Mouse (Mus musculus) forebrain, embryonic 12.5 days (tissue): ENCODE data around the gene Dctn3. TPM values are rescaled to one million over a fixed set of nuclear protein-coding genes. Genes with fewer than 3 reads are reported as not detected.

Experiments used
- ATAC-seq: fragments of 200-750 bp; cut with Nextera tagmentation; 2 replicates; pipeline ENCODE4 v1.8.0; 2017; ENCODE audit warnings: moderate TSS enrichment; ENCODE audit not compliant: low FRiP score
- H3K27ac ChIP-seq: fragments of 300-500 bp; sonication (generic); 2 replicates; pipeline ENCODE4 v1.5.1; 2016; ENCODE audit warnings: mild to moderate bottlenecking
- H3K27me3 ChIP-seq: fragments of 300-500 bp; sonication (generic); 2 replicates; pipeline ENCODE4 v1.6.1; 2016; ENCODE audit warnings: mild to moderate bottlenecking
- H3K36me3 ChIP-seq: fragments of 300-500 bp; sonication (generic); replicated peaks from 2 replicates; pipeline ENCODE4 v1.6.1; 2016; ENCODE audit warnings: mild to moderate bottlenecking
- H3K4me1 ChIP-seq: fragments of 300-500 bp; sonication (generic); 2 replicates; pipeline ENCODE4 v1.6.1; 2016
- H3K4me2 ChIP-seq: fragments of 300-500 bp; sonication (generic); 2 replicates; pipeline ENCODE4 v1.6.1; 2016; ENCODE audit warnings: mild to moderate bottlenecking, moderate library complexity
- H3K4me3 ChIP-seq: fragments of 300-500 bp; sonication (generic); replicated peaks from 2 replicates; pipeline ENCODE4 v1.5.1; 2016; ENCODE audit warnings: mild to moderate bottlenecking
- H3K9ac ChIP-seq: fragments of 300-500 bp; sonication (generic); 2 replicates; pipeline ENCODE4 v1.6.1; 2016; ENCODE audit warnings: mild to moderate bottlenecking
- H3K9me3 ChIP-seq: fragments of 300-500 bp; sonication (generic); 2 replicates; pipeline ENCODE4 v1.6.1; 2016
- WGBS: fragments of 180-500 bp; shearing (Covaris S2); methylation state at CpG from one replicate; pipeline ENCODE4 v1.1.7; 2016; 5-methylcytosine and 5-hydroxymethylcytosine counted together
- polyA plus RNA-seq: library from polyadenylated mRNA; unstranded; fragments of >200 nt; fragmentation: Nextera tagmentation; extraction: Ambion mirVana; gene quantifications from 2 replicates; pipeline ENCODE4 v1.2.1, GENCODE M21; 2016

The Dctn3 gene
- polyA plus RNA-seq, 1 experiment from 2014 or later = 179 TPM

DNA sequence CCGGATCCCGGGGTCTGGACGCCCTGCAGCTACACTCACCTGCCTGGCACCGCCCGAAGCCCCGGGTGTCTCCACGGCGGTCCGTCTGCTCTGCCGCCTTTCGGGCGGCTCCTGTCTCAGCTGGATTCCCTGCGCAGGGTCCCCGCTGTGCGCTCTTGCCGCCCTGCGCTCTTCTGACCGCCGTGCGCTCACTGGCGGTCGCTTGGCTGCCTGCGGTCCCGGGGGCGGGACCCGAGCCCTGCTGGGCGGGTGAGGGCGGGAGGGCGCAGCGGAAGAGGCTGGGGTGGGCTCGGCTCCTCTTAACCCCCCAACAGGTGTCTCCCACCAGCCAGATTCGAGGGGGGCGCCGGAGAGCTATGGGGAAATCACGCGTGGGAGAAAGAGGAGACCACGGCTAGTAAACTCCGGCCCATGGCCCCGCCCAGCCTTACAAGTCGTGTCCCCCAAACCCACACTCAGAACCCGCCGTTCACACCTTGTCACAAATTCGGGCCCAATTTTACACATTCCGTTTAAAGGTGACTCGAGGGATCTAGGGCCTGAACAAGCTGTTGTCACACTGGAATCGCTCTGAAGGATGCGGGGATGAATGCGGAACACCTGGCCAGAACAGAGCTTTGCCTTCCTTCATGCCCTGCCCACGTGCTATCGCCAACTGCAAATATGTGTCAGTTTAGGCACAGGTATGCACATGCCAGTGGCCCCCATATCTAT, 8.2 kb upstream of the Dctn3 start, which contains the start of gene Arid3c:
Gene Arid3c (minus strand): TSS at position 91 of the 714 bp plus-strand sequence.
- Histone ChIP-seq H3K27ac (no peak within 1 kb of the TSS), H3K27me3 (peaks cover 75% of the 10 kb centered on the region)
- ATAC-seq = no peak

DNA sequence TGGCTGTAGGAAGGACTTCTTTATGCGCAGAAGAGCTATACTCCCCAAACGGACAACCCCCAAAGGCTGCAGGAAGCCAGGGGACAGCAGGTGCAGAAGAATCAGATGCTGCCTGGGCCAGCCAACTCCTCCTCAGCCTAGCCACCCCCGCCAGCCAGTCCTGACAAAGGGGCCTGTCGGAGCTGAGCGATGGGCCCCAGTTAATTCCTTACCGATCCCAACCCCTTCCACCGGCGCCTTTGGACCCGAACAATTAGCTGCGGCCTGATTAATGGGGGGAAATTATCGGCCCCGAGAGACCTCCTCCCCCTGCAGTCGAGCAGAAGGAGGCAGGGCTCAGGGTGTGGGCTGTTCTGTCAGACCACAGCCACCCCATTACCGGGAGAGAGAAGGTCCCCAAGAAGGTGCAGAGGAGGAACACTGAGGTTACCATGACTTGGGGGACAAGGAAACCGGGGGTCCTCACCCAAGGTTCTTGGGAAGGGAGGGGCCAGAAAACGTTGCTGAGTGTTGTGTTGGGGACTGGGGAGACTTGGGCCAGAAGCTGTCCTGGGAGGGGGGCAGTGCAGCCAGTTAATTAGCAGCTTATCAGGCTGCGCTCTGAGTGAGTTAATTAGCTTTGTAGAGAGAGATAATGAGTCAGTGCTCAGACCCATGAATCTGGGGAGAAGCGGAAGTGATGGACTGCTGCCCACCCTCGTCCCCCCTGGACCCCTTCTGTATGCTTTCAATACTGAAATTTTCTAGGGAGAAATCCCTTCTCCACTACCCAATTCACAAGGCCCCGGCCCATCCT, 4.1 kb upstream of the Dctn3 start:
- ATAC-seq = peak; percentile 41; the same call in 1 of the 2 replicates
- Histone ChIP-seq H3K27ac (peak overlapping the region; percentile 57), H3K4me3 (0 out of 2 replicates have a peak overlapping the region, but pooled peaks have one; percentile 3), H3K36me3 (no peaks in the 10 kb centered on the region), H3K9me3 (no peaks in the 10 kb centered on the region), H3K9ac (peak overlapping the region; percentile 29; the same call in 1 of the 2 replicates), H3K4me2 (peak overlapping the region; percentile 47), H3K4me1 (peaks cover 46% of the 10 kb centered on the region), H3K27me3 (peaks cover 81% of the 10 kb centered on the region)
- WGBS = 3% methylated on average over 20 of the region's 20 CpGs

More for the DNA sequence above, 8.2 kb upstream of the Dctn3 start, which contains the start of gene Arid3c:
- Histone ChIP-seq H3K36me3 (no peaks in the 10 kb centered on the region), H3K9ac (peak within 1 kb of the TSS; percentile 40; the same call in 1 of the 2 replicates), H3K4me3 (peak within 1 kb of the TSS; percentile 43), H3K9me3 (no peaks in the 10 kb centered on the region), H3K4me1 (peaks cover 26% of the 10 kb centered on the region), H3K4me2 (peak within 1 kb of the TSS; percentile 70)
- WGBS = 2% methylated on average over 50 of the region's 50 CpGs

- Histone ChIP-seq H3K9ac (no peak overlapping the region), H3K36me3 (peaks cover 55% of the 10 kb centered on the region), H3K4me3 (no peak overlapping the region), H3K9me3 (no peaks in the 10 kb centered on the region), H3K4me2 (no peak overlapping the region), H3K27me3 (no peaks in the 10 kb centered on the region), H3K4me1 (peaks cover 24% of the 10 kb centered on the region), H3K27ac (no peak overlapping the region)
- WGBS = 71% methylated on average over 6 of the region's 6 CpGs
- ATAC-seq = no peak
Measured at GRCm38 (mm10) chr4:41716834-41717233, 6.1 kb downstream of the Dctn3 start.

GRCm38 (mm10) chr4:41715596-41715995, 7.4 kb downstream of the Dctn3 start:
- Histone ChIP-seq H3K4me3 (no peak overlapping the region), H3K27ac (no peak overlapping the region), H3K4me2 (no peak overlapping the region), H3K27me3 (no peaks in the 10 kb centered on the region), H3K9me3 (no peaks in the 10 kb centered on the region), H3K4me1 (peaks cover 31% of the 10 kb centered on the region), H3K36me3 (peaks cover 56% of the 10 kb centered on the region), H3K9ac (no peak overlapping the region)
- WGBS = 72% methylated on average over 5 of the region's 5 CpGs
- ATAC-seq = no peak

DNA sequence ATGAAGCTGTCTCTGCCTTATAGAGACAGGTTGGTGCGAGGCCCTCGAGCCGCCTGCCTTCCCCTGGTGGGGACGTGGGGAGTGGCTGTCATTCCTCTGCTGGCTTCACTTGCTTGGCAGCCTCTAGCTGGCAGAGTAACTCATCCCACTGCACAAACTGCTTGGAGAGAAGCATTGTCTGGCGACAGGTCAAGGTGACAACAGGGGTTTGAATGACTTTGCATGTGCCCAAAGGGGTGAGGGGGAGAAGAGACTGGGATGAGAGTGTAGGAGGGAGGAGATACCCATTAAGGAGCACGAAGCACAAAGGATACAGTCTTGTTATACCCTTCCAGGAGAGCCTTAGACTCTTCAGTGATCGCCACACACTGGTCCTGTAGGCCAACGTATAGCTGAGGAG, 7.9 kb downstream of the Dctn3 start:
- H3K36me3 ChIP-seq = peaks cover 51% of the 10 kb centered on the region
- no peak overlapping the region for H3K9ac ChIP-seq
- H3K4me2 ChIP-seq = no peak overlapping the region
- ATAC-seq = no peak
- H3K9me3 ChIP-seq = no peaks in the 10 kb centered on the region
- no peak overlapping the region for H3K27ac ChIP-seq
- H3K27me3 ChIP-seq = no peaks in the 10 kb centered on the region
- no peak overlapping the region for H3K4me3 ChIP-seq
- H3K4me1 ChIP-seq = peaks cover 31% of the 10 kb centered on the region
- WGBS = 87% methylated on average over 8 of the region's 8 CpGs

- Histone ChIP-seq H3K27me3 (no peaks in the 10 kb centered on the region), H3K36me3 (peaks cover 43% of the 10 kb centered on the region), H3K4me3 (peak overlapping the region; percentile 82), H3K9ac (0 out of 2 replicates have a peak overlapping the region, but pooled peaks have one; percentile 36), H3K27ac (no peak overlapping the region), H3K4me1 (peaks cover 31% of the 10 kb centered on the region), H3K9me3 (no peaks in the 10 kb centered on the region), H3K4me2 (peak overlapping the region; percentile 91)
- 21% methylated on average over 8 of the region's 8 CpGs for WGBS
- ATAC-seq = no peak
Measured at GRCm38 (mm10) chr4:41714276-41714675, 8.7 kb downstream of the Dctn3 start.

DNA sequence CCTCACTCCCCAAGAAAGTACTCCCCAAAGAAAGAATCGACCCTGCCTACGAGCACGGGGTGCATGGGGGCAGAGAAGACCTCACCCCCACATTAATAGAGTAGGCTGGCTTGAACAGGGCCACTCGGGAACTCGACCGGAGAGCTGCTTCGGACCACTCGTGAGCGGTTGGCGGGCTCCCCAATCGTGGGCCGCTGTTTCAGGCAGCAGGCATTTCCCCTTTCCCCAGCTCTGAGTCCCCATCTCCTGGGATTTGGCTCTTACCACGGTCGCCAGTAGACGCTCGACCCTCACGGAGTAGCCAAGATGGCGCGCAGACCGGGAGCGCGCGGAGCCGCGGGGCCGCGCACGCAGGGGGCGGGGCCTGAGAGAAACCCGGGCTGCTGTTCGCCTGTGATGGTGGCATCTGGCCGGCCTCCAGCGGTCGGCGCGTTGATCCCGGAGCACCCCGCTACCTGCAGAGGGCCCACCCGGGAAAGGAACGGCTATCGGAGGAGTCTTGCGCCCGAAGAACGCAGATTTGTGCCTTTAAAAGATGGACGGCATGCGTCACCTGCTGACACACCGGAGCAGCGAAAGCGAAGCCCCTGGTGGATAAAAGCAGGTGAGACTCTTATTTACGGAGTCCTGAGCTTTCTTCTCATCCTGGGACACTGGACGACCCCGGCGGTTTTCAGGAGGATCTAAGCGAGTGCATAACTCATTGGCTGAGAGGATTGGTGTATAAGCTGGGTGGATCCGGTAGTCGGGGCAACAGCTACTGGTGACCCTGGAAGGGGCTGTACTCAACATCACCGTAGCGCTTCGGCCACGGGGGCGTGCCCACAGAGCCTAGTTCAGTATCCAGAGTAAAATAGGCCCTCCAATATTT, 9.5 kb downstream of the Dctn3 start, which contains the start of gene Rpp25l:
Gene Rpp25l (minus strand): TSS at position 338 of the 871 bp plus-strand sequence.
- ATAC-seq = peak; percentile 81
- Histone ChIP-seq H3K4me2 (peak within 1 kb of the TSS; percentile 91), H3K9me3 (no peaks in the 10 kb centered on the region), H3K27ac (peak within 1 kb of the TSS; percentile 62), H3K36me3 (peaks cover 35% of the 10 kb centered on the region), H3K4me1 (peaks cover 33% of the 10 kb centered on the region), H3K27me3 (no peaks in the 10 kb centered on the region), H3K4me3 (peak within 1 kb of the TSS; percentile 82), H3K9ac (peak within 1 kb of the TSS; percentile 95)
- under 1% methylated on average over 61 of the region's 61 CpGs for WGBS

DNA sequence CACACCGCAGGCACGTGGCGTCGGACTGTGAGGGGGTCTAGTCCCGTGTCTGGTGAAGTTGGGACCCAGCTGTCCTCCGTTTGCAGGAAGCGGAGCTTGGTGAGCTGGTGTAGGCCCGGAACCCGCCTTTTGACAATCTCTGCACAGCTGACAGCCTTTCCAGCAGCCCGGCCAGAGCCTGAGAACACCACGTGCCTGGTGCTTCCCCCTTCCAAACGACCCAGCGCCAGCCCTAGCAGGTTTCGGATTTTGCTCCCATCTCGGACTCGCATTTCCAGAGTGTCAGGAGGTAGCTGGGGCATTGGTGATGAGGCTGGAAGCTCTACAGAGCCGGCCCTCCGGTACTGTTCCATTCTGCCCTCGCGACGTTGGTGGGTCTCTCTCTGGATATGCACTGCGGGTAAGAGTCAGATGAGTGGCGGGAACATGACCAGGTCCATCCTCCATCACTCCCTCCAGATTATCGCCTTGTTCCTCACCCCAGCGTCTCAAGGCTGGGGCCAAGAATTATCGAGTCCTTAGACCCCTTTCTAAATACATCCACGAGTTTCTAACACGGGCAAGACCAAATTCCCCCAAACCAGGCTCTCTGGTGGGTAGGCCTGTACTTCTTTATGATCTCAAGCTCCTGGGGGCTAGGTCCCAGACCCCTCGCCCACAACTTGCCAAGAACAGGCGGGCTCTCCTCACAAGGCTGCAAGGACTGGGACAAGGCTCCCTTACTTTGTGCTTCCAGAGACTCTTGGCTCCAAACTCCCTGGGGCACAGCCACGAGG, 10.4 kb downstream of the Dctn3 start:
- Histone ChIP-seq H3K4me3 (peak overlapping the region; percentile 82), H3K36me3 (peaks cover 26% of the 10 kb centered on the region), H3K9me3 (no peaks in the 10 kb centered on the region), H3K27ac (peak overlapping the region; percentile 62), H3K27me3 (no peaks in the 10 kb centered on the region), H3K4me2 (peak overlapping the region; percentile 91), H3K9ac (peak overlapping the region; percentile 95), H3K4me1 (peaks cover 41% of the 10 kb centered on the region)
- 45% methylated on average over 31 of the region's 31 CpGs for WGBS
- ATAC-seq = peak; percentile 36

GRCm38 (mm10) chr4:41711705-41712375, 11.1 kb downstream of the Dctn3 start:
- Histone ChIP-seq H3K4me2 (peak overlapping the region; percentile 91), H3K27me3 (no peaks in the 10 kb centered on the region), H3K9me3 (no peaks in the 10 kb centered on the region), H3K4me1 (peaks cover 49% of the 10 kb centered on the region), H3K36me3 (peaks cover 19% of the 10 kb centered on the region), H3K4me3 (peak overlapping the region; percentile 82), H3K27ac (no peak overlapping the region), H3K9ac (peak overlapping the region; percentile 95)
- no peak for ATAC-seq
- WGBS = 82% methylated on average over 16 of the region's 16 CpGs

GRCm38 (mm10) chr4:41710229-41710628, 12.7 kb downstream of the Dctn3 start:
- Histone ChIP-seq H3K27me3 (peaks cover 9% of the 10 kb centered on the region), H3K27ac (no peak overlapping the region), H3K4me1 (peaks cover 65% of the 10 kb centered on the region), H3K4me3 (no peak overlapping the region), H3K4me2 (no peak overlapping the region), H3K36me3 (peaks cover 8% of the 10 kb centered on the region), H3K9ac (no peak overlapping the region), H3K9me3 (no peaks in the 10 kb centered on the region)
- no peak for ATAC-seq
- WGBS = 62% methylated on average over 4 of the region's 4 CpGs
